Mouse (Mus musculus): Measurements from ENCODE around the gene Lrrn3. TPM values are rescaled to one million over a fixed set of nuclear protein-coding genes. Genes with fewer than 3 reads are reported as not detected.
A peak's percentile ranks its signal among the peaks of the same experiment; 100 is the strongest.

Gene Lrrn3
- polyA plus RNA-seq (2016; fragmentation: Nextera tagmentation; extraction: Ambion mirVana), result 58.5 and 68.8 TPM in 2 replicates

DNA sequence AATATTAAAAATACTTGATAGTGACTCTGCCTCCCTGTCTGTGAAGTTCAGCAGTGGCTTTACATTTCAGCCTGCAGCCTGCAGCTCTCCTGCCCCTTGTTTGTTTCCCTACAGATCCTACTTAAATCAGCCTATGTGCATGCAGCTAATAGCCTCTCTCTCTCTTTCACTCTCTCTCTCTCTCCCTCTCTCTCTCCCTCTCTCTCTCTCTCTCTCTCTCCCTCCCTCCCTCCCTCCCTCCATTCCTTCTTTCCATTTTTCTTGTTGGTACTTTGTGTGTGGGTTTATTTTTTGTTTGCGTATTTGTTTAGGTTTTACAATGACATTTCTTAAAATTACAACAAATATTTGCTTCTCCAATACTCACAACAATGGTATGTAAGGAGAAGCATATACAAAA, at the start of gene Lrrn3:
TSS of gene Lrrn3 (minus strand) at position 101 of the 400 bp plus-strand sequence.
- WGBS, result 95% methylated on average over 1 of the region's 1 CpGs
- no peaks in the 10 kb centered on the region for H3K9me3 ChIP-seq (replicated peaks)
- H3K27me3 ChIP-seq, result no peaks in the 10 kb centered on the region
- ATAC-seq (ENCODE audit: low FRiP score), result 0 out of 2 replicates have a peak, but pooled peaks have one; percentile 27
- H3K4me1 ChIP-seq, result peaks cover 13% of the 10 kb centered on the region
- H3K4me2 ChIP-seq (replicated peaks), result peak within 1 kb of the TSS; percentile 56
- peak within 1 kb of the TSS; percentile 89 for H3K27ac ChIP-seq
- peak within 1 kb of the TSS; percentile 45 for H3K4me3 ChIP-seq
- H3K36me3 ChIP-seq, result no peaks in the 10 kb centered on the region
- H3K9ac ChIP-seq, result peak within 1 kb of the TSS; percentile 65

GRCm38 (mm10) chr12:41528410-41528809, 42.2 kb upstream of the Lrrn3 start:
- 86% methylated on average over 4 of the region's 4 CpGs for WGBS
- no peaks in the 10 kb centered on the region for H3K36me3 ChIP-seq
- H3K4me1 ChIP-seq, result no peaks in the 10 kb centered on the region
- no peaks in the 10 kb centered on the region for H3K27me3 ChIP-seq
- no peak overlapping the region for H3K27ac ChIP-seq
- H3K9ac ChIP-seq, result no peak overlapping the region
- ATAC-seq (ENCODE audit: low FRiP score), result no peak
- no peaks in the 10 kb centered on the region for H3K9me3 ChIP-seq (replicated peaks)
- H3K4me2 ChIP-seq (replicated peaks), result no peak overlapping the region
- H3K4me3 ChIP-seq, result no peak overlapping the region

GRCm38 (mm10) chr12:41526688-41527087, 40.5 kb upstream of the Lrrn3 start:
- ATAC-seq (ENCODE audit: low FRiP score), result no peak
- WGBS, result 58% methylated on average over 2 of the region's 2 CpGs

GRCm38 (mm10) chr12:41521671-41522070, 35.4 kb upstream of the Lrrn3 start:
- H3K9ac ChIP-seq, result no peak overlapping the region
- ATAC-seq (ENCODE audit: low FRiP score), result no peak
- WGBS, result 96% methylated on average over 2 of the region's 2 CpGs

More at GRCm38 (mm10) chr12:41526688-41527087, 40.5 kb upstream of the Lrrn3 start:
- Histone ChIP-seq H3K9ac (no peak overlapping the region), H3K27ac (no peak overlapping the region), H3K4me2 (replicated peaks) (no peak overlapping the region), H3K4me3 (no peak overlapping the region), H3K36me3 (no peaks in the 10 kb centered on the region), H3K27me3 (no peaks in the 10 kb centered on the region), H3K4me1 (no peaks in the 10 kb centered on the region), H3K9me3 (replicated peaks) (no peaks in the 10 kb centered on the region)

DNA sequence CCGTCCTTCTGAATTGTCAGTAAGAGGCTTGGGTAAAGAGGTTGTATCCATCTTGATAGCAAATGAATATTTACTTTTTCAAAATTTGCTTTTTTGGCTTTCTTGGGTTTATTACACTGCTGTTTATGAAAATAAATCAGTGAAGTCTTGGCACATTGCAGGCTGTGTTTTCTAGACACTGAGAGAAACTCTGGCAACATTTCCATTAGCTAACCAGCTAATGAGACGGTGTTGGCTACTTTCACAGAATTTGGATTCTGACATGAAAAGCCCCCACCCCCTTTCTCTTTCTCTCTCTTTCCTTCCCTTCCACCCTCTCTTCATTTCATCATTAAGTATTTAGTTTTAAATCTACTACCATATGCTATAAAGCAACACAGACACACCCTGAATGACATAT, 34.1 kb upstream of the Lrrn3 start:
- H3K36me3 ChIP-seq, result no peaks in the 10 kb centered on the region
- H3K27ac ChIP-seq, result no peak overlapping the region
- H3K4me2 ChIP-seq (replicated peaks), result no peak overlapping the region
- no peaks in the 10 kb centered on the region for H3K27me3 ChIP-seq
- H3K9me3 ChIP-seq (replicated peaks), result no peaks in the 10 kb centered on the region
- no peaks in the 10 kb centered on the region for H3K4me1 ChIP-seq
- no peak overlapping the region for H3K9ac ChIP-seq
- no peak overlapping the region for H3K4me3 ChIP-seq
- 81% methylated on average over 2 of the region's 2 CpGs for WGBS
- ATAC-seq (ENCODE audit: low FRiP score), result no peak

More at GRCm38 (mm10) chr12:41521671-41522070, 35.4 kb upstream of the Lrrn3 start:
- no peaks in the 10 kb centered on the region for H3K27me3 ChIP-seq
- no peak overlapping the region for H3K4me2 ChIP-seq (replicated peaks)
- no peak overlapping the region for H3K27ac ChIP-seq
- H3K4me3 ChIP-seq, result no peak overlapping the region
- no peaks in the 10 kb centered on the region for H3K4me1 ChIP-seq
- H3K9me3 ChIP-seq (replicated peaks), result no peaks in the 10 kb centered on the region
- H3K36me3 ChIP-seq, result no peaks in the 10 kb centered on the region

DNA sequence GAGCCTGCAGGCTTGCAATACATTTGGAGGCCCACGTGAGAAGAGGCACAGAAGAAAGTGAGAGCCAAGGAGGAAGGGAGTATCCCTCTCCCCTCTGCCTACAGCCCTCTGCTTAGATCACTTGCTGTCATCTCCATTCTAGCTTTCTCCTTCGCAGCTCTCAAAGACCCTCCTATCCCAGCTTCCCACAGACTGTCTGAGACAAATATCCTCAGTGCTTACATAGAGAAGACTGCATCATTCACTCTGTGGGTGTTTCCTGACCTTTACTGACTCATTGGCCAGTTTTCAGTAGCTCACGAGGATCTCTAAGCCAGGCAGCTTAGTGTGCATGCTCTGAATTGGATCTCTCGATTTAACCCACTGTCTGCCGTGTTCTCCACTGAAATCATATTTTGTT, 32.7 kb upstream of the Lrrn3 start:
- no peak for ATAC-seq (ENCODE audit: low FRiP score)
- Histone ChIP-seq H3K27ac (no peak overlapping the region), H3K9ac (no peak overlapping the region), H3K4me2 (replicated peaks) (no peak overlapping the region), H3K4me3 (no peak overlapping the region), H3K36me3 (no peaks in the 10 kb centered on the region), H3K9me3 (replicated peaks) (no peaks in the 10 kb centered on the region), H3K27me3 (no peaks in the 10 kb centered on the region), H3K4me1 (no peaks in the 10 kb centered on the region)
- WGBS, result 57% methylated on average over 5 of the region's 5 CpGs

DNA sequence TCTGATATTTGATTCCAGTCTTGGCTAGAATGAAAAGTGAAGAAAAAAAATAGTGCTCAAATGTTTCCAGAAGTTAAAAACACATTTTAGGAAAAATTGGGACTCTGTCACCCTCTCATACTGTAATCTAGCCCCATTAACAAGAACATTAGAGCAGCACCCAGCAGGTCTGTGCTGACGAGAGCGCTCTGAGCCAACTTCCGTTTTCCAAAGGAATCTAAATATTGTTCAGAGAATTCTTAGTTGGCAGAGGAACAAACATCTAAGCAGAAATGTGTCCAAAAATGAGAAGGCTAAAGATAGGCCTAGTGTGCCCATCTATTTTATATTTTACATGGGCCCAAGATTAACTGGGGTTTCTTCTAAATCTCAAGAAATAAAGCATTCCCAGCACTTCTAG, 24.4 kb upstream of the Lrrn3 start:
- no peak for ATAC-seq (ENCODE audit: low FRiP score)
- no peak overlapping the region for H3K4me3 ChIP-seq
- H3K36me3 ChIP-seq, result no peaks in the 10 kb centered on the region
- H3K4me2 ChIP-seq (replicated peaks), result no peak overlapping the region
- H3K4me1 ChIP-seq, result no peaks in the 10 kb centered on the region
- no peak overlapping the region for H3K27ac ChIP-seq
- 87% methylated on average over 3 of the region's 3 CpGs for WGBS
- H3K27me3 ChIP-seq, result no peaks in the 10 kb centered on the region
- no peak overlapping the region for H3K9ac ChIP-seq
- H3K9me3 ChIP-seq (replicated peaks), result no peaks in the 10 kb centered on the region

DNA sequence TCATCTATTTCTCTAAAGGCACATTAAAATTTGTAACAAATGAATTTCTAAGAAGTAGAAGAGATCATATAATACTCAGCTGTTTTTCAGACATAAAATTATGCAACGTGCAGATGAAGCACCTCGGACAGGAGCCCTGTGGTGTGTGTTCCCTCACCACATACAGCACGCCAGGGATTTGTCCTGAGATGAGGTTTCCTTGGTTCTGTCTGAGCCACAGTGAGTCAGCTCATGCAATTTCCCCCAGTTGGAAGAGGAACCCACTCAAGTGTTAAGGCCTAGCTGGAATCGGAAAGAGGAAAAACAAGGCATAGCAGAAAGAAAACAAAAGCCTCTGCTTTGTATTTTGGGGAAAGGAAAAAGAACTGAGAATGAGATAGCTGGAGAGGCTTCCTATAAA, 22.4 kb upstream of the Lrrn3 start:
- no peak overlapping the region for H3K9ac ChIP-seq
- H3K9me3 ChIP-seq (replicated peaks), result no peaks in the 10 kb centered on the region
- no peaks in the 10 kb centered on the region for H3K36me3 ChIP-seq
- no peak overlapping the region for H3K27ac ChIP-seq
- ATAC-seq (ENCODE audit: low FRiP score), result no peak
- H3K4me2 ChIP-seq (replicated peaks), result no peak overlapping the region
- no peak overlapping the region for H3K4me3 ChIP-seq
- no peaks in the 10 kb centered on the region for H3K27me3 ChIP-seq
- no peaks in the 10 kb centered on the region for H3K4me1 ChIP-seq
- WGBS, result 86% methylated on average over 4 of the region's 4 CpGs

GRCm38 (mm10) chr12:41500049-41500820, 14.0 kb upstream of the Lrrn3 start:
- Histone ChIP-seq H3K36me3 (no peaks in the 10 kb centered on the region), H3K4me2 (replicated peaks) (no peak overlapping the region), H3K27ac (no peak overlapping the region), H3K9me3 (replicated peaks) (no peaks in the 10 kb centered on the region), H3K4me1 (no peaks in the 10 kb centered on the region), H3K27me3 (no peaks in the 10 kb centered on the region), H3K4me3 (no peak overlapping the region), H3K9ac (no peak overlapping the region)
- 83% methylated on average over 9 of the region's 9 CpGs for WGBS
- ATAC-seq (ENCODE audit: low FRiP score), result no peak

GRCm38 (mm10) chr12:41494620-41495019, 8.4 kb upstream of the Lrrn3 start:
- Histone ChIP-seq H3K4me1 (no peaks in the 10 kb centered on the region), H3K4me2 (replicated peaks) (no peak overlapping the region), H3K4me3 (no peak overlapping the region), H3K27me3 (no peaks in the 10 kb centered on the region), H3K9me3 (replicated peaks) (no peaks in the 10 kb centered on the region), H3K9ac (no peak overlapping the region), H3K27ac (no peak overlapping the region), H3K36me3 (no peaks in the 10 kb centered on the region)
- 49% methylated on average over 10 of the region's 10 CpGs for WGBS
- ATAC-seq (ENCODE audit: low FRiP score), result no peak

- H3K4me3 ChIP-seq, result no peak overlapping the region
- 31% methylated on average over 5 of the region's 5 CpGs for WGBS
- no peak for ATAC-seq (ENCODE audit: low FRiP score)
Measured at GRCm38 (mm10) chr12:41487005-41487404, 774 bp upstream of the Lrrn3 start.

GRCm38 (mm10) chr12:41485512-41486215, 567 bp downstream of the Lrrn3 start:
- Histone ChIP-seq H3K27ac (peak overlapping the region; percentile 89), H3K4me3 (peak overlapping the region; percentile 45), H3K4me1 (peaks cover 13% of the 10 kb centered on the region), H3K27me3 (no peaks in the 10 kb centered on the region), H3K36me3 (no peaks in the 10 kb centered on the region), H3K9me3 (replicated peaks) (no peaks in the 10 kb centered on the region), H3K9ac (peak overlapping the region; percentile 65), H3K4me2 (replicated peaks) (peak overlapping the region; percentile 56)
- WGBS, result 9% methylated on average over 12 of the region's 12 CpGs
- ATAC-seq (ENCODE audit: low FRiP score), result peak; percentile 94

More at GRCm38 (mm10) chr12:41487005-41487404, 774 bp upstream of the Lrrn3 start:
- H3K27me3 ChIP-seq, result no peaks in the 10 kb centered on the region
- H3K36me3 ChIP-seq, result no peaks in the 10 kb centered on the region
- no peak overlapping the region for H3K27ac ChIP-seq
- H3K4me2 ChIP-seq (replicated peaks), result no peak overlapping the region
- H3K9me3 ChIP-seq (replicated peaks), result no peaks in the 10 kb centered on the region
- peaks cover 13% of the 10 kb centered on the region for H3K4me1 ChIP-seq
- no peak overlapping the region for H3K9ac ChIP-seq

Data from hindbrain, embryonic 12.5 days (tissue).